Mouse (Mus musculus): ENCODE measurements around the gene Amz2.

DNA sequence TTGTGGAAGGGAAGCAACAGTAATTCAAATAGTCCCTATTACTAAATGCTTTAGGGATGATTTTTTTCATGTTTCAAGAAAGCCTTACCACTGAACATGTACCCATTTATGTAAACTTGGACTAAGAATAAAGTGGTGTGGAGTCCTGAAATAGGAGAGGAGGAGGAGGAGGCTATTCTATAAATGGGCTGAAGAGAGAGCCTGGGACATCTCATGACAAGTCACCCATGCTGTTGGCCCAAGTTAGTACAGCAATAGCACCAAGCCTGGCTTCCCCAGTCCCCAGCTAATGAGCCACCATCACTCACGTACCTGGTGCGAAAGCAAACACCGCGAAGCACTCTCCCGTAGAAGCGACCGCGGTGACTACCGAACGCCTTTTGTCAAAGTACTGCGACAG, 32.4 kb downstream of the Amz2 start:
- TF ChIP-seq CTCF (IDR thresholded peaks at IDR 0.05), result no peak
- no peak for TF ChIP-seq EP300 (IDR thresholded peaks at IDR 0.05)
